Mouse (Mus musculus) neural tube, embryonic 15.5 days (tissue): Measurements from ENCODE around the gene Robo1. TPM values are rescaled to one million over a fixed set of nuclear protein-coding genes. Genes with fewer than 3 reads are reported as not detected.

Source experiments
- ATAC-seq: fragments of 200-750 bp; cut with Nextera tagmentation; 2 replicates; pipeline ENCODE4 v1.8.0; 2017; ENCODE audit warnings: mild to moderate bottlenecking, moderate TSS enrichment, moderate library complexity; ENCODE audit not compliant: low FRiP score
- H3K27ac ChIP-seq: fragments of 300-500 bp; sonication (generic); replicated peaks from 2 replicates; pipeline ENCODE4 v1.5.1; 2015; ENCODE audit warnings: mild to moderate bottlenecking, inconsistent platforms
- H3K27me3 ChIP-seq: fragments of 300-500 bp; sonication (generic); replicated peaks from 2 replicates; pipeline ENCODE4 v1.6.1; 2015; ENCODE audit warnings: inconsistent platforms
- H3K36me3 ChIP-seq: fragments of 300-500 bp; sonication (generic); 2 replicates; pipeline ENCODE4 v1.6.1; 2015; ENCODE audit warnings: inconsistent platforms
- H3K4me1 ChIP-seq: fragments of 300-500 bp; sonication (generic); 2 replicates; pipeline ENCODE4 v1.6.1; 2015; ENCODE audit warnings: inconsistent platforms
- H3K4me2 ChIP-seq: fragments of 300-500 bp; sonication (generic); 2 replicates; pipeline ENCODE4 v1.6.1; 2015; ENCODE audit warnings: inconsistent platforms, mild to moderate bottlenecking, moderate library complexity
- H3K4me3 ChIP-seq: fragments of 300-500 bp; sonication (generic); replicated peaks from 2 replicates; pipeline ENCODE4 v1.5.1; 2015; ENCODE audit warnings: mild to moderate bottlenecking, inconsistent platforms
- H3K9ac ChIP-seq: fragments of 300-500 bp; sonication (generic); replicated peaks from 2 replicates; pipeline ENCODE4 v1.6.1; 2015; ENCODE audit warnings: mild to moderate bottlenecking, inconsistent platforms
- H3K9me3 ChIP-seq: fragments of 300-500 bp; sonication (generic); replicated peaks from 2 replicates; pipeline ENCODE4 v1.6.1; 2016; ENCODE audit warnings: inconsistent platforms
- WGBS: fragments of 180-500 bp; shearing (Covaris S2); methylation state at CpG from one replicate; pipeline ENCODE4 v1.1.7; 2015; ENCODE audit warnings: mixed read lengths; 5-methylcytosine and 5-hydroxymethylcytosine counted together
- polyA plus RNA-seq: library from polyadenylated mRNA; unstranded; fragments of >200 nt; fragmentation: Nextera tagmentation; extraction: Ambion mirVana; gene quantifications from 2 replicates; pipeline ENCODE4 v1.2.1, GENCODE M21; 2015

Gene Robo1
- polyA plus RNA-seq, 1 experiment from 2014 or later = 33.2 TPM

GRCm38 (mm10) chr16:72663351-72664232, 355.5 kb downstream of the Robo1 start:
- Histone ChIP-seq H3K36me3 (no peaks in the 10 kb centered on the region), H3K27me3 (no peaks in the 10 kb centered on the region), H3K4me2 (peak overlapping the region; percentile 89), H3K9me3 (no peaks in the 10 kb centered on the region), H3K4me3 (peak overlapping the region; percentile 92), H3K4me1 (peaks cover 14% of the 10 kb centered on the region), H3K27ac (peak overlapping the region; percentile 88), H3K9ac (peak overlapping the region; percentile 73)
- peak; percentile 87 for ATAC-seq
- under 1% methylated on average over 55 of the region's 55 CpGs for WGBS

DNA sequence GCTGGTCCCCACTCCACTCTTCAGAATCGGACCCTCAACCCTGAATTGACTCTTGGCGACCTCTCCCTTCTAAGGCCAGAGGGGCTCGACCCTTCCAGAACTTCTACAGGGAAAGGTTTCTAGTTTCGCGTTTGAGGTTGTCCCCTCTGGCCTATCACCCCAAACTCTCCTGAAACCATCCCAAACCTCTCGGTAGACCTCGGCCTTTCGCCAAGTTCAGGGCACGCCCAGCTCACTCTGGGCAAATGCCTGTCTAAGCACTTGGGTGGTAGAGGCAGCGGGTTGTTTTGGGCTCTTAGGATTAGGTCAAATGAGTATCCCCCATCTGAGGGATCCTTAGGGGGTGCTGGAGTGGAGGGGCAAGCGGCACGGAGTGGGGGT, 356.1 kb downstream of the Robo1 start:
- WGBS = under 1% methylated on average over 12 of the region's 12 CpGs
- Histone ChIP-seq H3K4me2 (peak overlapping the region; percentile 89), H3K36me3 (no peaks in the 10 kb centered on the region), H3K4me1 (peaks cover 14% of the 10 kb centered on the region), H3K9ac (peak overlapping the region; percentile 73), H3K9me3 (no peaks in the 10 kb centered on the region), H3K27ac (peak overlapping the region; percentile 88; the same call in 1 of the 2 replicates), H3K27me3 (no peaks in the 10 kb centered on the region), H3K4me3 (peak overlapping the region; percentile 92)
- 0 out of 2 replicates have a peak, but pooled peaks have one; percentile 2 for ATAC-seq

DNA sequence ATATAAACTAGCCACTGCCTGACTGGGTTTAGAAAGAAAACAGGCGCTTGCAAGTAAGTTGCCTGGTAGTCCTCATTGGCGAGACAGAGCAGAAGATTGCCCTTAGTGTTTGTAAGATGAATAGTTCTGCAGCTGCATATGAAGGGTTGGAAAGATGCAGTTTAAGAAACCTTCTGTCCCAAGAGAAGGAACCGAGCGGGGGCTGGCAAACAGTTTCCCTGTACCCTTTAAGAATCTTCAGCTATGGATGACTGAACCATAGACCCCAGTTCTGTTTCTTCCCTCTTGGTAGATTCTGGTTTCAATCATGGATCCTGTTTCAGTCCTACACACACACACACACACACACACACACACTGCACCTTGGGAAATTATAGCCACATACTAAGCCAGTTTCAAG, 356.7 kb downstream of the Robo1 start:
- 14% methylated on average over 4 of the region's 4 CpGs for WGBS
- H3K9ac ChIP-seq = 0 out of 2 replicates have a peak overlapping the region, but pooled peaks have one; percentile 73

GRCm38 (mm10) chr16:72665454-72665853, 357.3 kb downstream of the Robo1 start:
- ATAC-seq = no peak
- no peaks in the 10 kb centered on the region for H3K36me3 ChIP-seq
- peaks cover 14% of the 10 kb centered on the region for H3K4me1 ChIP-seq
- H3K27me3 ChIP-seq = no peaks in the 10 kb centered on the region
- no peak overlapping the region for H3K9ac ChIP-seq
- no peaks in the 10 kb centered on the region for H3K9me3 ChIP-seq
- peak overlapping the region; percentile 89 for H3K4me2 ChIP-seq
- peak overlapping the region; percentile 23 for H3K4me3 ChIP-seq
- H3K27ac ChIP-seq = no peak overlapping the region
- 29% methylated on average over 5 of the region's 5 CpGs for WGBS

More for the DNA sequence above, 356.7 kb downstream of the Robo1 start:
- Histone ChIP-seq H3K9me3 (no peaks in the 10 kb centered on the region), H3K4me2 (peak overlapping the region; percentile 89), H3K4me3 (peak overlapping the region; percentile 92), H3K4me1 (peaks cover 14% of the 10 kb centered on the region), H3K27me3 (no peaks in the 10 kb centered on the region), H3K27ac (no peak overlapping the region), H3K36me3 (no peaks in the 10 kb centered on the region)
- no peak for ATAC-seq

- Histone ChIP-seq H3K4me2 (no peak overlapping the region), H3K9me3 (no peaks in the 10 kb centered on the region), H3K27ac (no peak overlapping the region), H3K9ac (no peak overlapping the region), H3K4me3 (no peak overlapping the region), H3K4me1 (no peaks in the 10 kb centered on the region), H3K27me3 (no peaks in the 10 kb centered on the region), H3K36me3 (no peaks in the 10 kb centered on the region)
- no peak for ATAC-seq
- WGBS = 47% methylated on average over 6 of the region's 6 CpGs
Observed at GRCm38 (mm10) chr16:72670240-72671038, 362.3 kb downstream of the Robo1 start.

DNA sequence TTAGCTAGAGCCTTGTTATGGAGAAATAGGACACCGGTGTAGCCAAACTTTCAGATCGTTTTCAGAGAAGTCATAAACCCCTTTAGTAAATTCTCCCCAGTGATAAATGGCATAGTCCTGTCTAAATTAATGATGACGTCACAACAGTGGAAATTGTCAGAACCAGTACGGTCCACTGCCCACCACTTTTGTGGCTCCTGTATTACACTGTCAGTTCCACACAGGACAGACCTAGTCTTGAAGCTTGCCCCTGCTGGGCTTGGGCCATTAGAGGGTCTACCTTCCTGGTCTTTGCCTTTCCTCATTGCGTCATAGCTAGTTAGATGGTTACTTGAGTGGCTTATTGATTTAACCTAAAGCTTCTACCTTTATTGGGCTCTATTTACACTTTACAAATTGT, 369.1 kb downstream of the Robo1 start:
- Histone ChIP-seq H3K4me1 (peaks cover 18% of the 10 kb centered on the region), H3K27ac (no peak overlapping the region), H3K4me2 (no peak overlapping the region), H3K9me3 (no peaks in the 10 kb centered on the region), H3K9ac (no peak overlapping the region), H3K4me3 (no peak overlapping the region), H3K27me3 (no peaks in the 10 kb centered on the region), H3K36me3 (no peaks in the 10 kb centered on the region)
- 57% methylated on average over 5 of the region's 5 CpGs for WGBS
- ATAC-seq = no peak

DNA sequence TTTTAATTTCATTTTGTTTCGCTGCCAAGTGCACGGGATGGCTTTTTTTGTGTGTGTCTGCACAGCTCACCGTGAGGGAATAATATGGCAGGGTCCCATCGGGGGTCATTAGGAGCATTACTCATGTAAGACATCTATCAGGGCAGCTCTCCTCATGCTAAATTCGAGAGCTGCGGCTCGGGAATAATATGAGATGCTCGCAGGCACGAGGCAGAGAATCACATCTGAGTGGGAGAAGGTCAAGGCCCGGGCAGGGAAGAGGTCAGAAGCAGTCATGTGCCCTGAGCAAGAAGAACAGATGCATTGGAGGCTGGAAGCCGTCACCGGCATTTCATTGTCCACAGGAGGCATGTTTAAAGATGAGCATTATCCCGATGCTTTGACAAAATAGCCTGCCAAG, 370.3 kb downstream of the Robo1 start:
- H3K4me2 ChIP-seq = peak overlapping the region; percentile 37
- no peaks in the 10 kb centered on the region for H3K36me3 ChIP-seq
- 7% methylated on average over 13 of the region's 13 CpGs for WGBS
- ATAC-seq = 0 out of 2 replicates have a peak, but pooled peaks have one; percentile 26
- H3K27ac ChIP-seq = no peak overlapping the region
- H3K4me1 ChIP-seq = peaks cover 18% of the 10 kb centered on the region
- H3K27me3 ChIP-seq = no peaks in the 10 kb centered on the region
- H3K4me3 ChIP-seq = no peak overlapping the region
- H3K9me3 ChIP-seq = no peaks in the 10 kb centered on the region
- no peak overlapping the region for H3K9ac ChIP-seq

- peaks cover 18% of the 10 kb centered on the region for H3K4me1 ChIP-seq
- no peak overlapping the region for H3K9ac ChIP-seq
- H3K4me2 ChIP-seq = peak overlapping the region; percentile 37
- no peaks in the 10 kb centered on the region for H3K27me3 ChIP-seq
- no peaks in the 10 kb centered on the region for H3K36me3 ChIP-seq
- no peak for ATAC-seq
- no peaks in the 10 kb centered on the region for H3K9me3 ChIP-seq
- WGBS = 58% methylated on average over 11 of the region's 11 CpGs
- no peak overlapping the region for H3K27ac ChIP-seq
- no peak overlapping the region for H3K4me3 ChIP-seq
Observed at GRCm38 (mm10) chr16:72678947-72679558, 370.9 kb downstream of the Robo1 start.

- H3K27me3 ChIP-seq = no peaks in the 10 kb centered on the region
- H3K4me3 ChIP-seq = no peak overlapping the region
- 46% methylated on average over 6 of the region's 6 CpGs for WGBS
- no peaks in the 10 kb centered on the region for H3K9me3 ChIP-seq
- no peaks in the 10 kb centered on the region for H3K36me3 ChIP-seq
- no peak overlapping the region for H3K9ac ChIP-seq
- no peak overlapping the region for H3K4me2 ChIP-seq
- no peak overlapping the region for H3K27ac ChIP-seq
- H3K4me1 ChIP-seq = peaks cover 15% of the 10 kb centered on the region
- no peak for ATAC-seq
Observed at GRCm38 (mm10) chr16:72685604-72686479, 377.7 kb downstream of the Robo1 start.

DNA sequence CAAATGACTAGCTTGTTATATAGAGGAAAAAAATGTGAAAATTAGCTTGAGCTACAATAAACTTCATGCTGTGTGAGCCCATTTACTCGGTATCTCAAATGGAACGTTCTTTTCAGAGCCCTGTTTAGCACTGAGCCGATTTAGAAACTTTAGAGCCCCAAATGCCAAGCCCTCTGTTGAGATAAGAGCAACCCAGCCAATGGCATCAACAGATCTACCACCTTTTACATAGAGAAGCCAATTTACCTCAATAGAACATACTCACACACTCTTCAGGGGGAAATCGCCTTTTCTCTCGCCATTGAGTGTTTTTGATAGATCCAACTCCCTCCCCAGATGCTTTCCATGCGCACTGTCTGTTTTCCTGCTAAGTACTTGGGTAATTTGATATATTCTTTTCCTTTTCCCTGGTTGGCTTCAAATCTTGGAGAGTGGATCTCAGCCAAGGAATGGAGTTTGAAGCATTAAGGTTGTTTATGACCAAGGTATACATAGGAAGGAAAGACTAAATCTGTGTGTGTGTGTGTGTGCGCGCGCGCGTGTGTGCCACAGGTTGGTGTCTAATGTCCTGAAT, 378.5 kb downstream of the Robo1 start:
- Histone ChIP-seq H3K4me3 (no peak overlapping the region), H3K9ac (no peak overlapping the region), H3K27ac (no peak overlapping the region), H3K36me3 (no peaks in the 10 kb centered on the region), H3K9me3 (no peaks in the 10 kb centered on the region), H3K27me3 (no peaks in the 10 kb centered on the region), H3K4me2 (no peak overlapping the region), H3K4me1 (peaks cover 18% of the 10 kb centered on the region)
- 65% methylated on average over 11 of the region's 11 CpGs for WGBS
- no peak for ATAC-seq
